19 mouse cellular contexts compared by ENCODE assay signal in the genomic region with DNA sequence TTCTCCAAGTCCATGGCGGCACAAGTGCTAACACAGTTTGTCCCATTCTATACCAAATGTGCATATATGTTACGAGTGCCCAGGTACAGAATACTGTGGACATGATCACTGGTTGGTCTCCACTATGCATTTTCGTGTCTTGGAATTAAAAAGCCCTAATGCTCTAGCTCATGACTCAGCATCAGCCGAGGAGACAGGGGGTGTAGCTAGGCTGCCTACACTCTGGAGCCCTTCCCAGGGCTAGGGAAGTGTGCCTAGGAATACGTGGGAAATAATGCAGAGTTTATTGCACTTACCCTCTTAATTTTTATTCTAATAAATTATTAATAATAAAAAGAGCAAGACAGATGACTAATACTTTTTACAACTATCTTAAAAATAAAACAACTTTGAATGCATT. TPM values are rescaled to one million over a fixed set of nuclear protein-coding genes. Genes with fewer than 3 reads are reported as not detected.
"Had no signal": no experiment of that assay in that cellular context is flagged by ENCODE, and none has a peak within 500 bp of the region (broad histone marks: within the 10 kb centered on the region; RNA-seq: fewer than 3 reads in every experiment).

No protein-coding gene starts in this region.

- DNase-seq: gastrocnemius, postnatal 14 days; heart, adult 18-20 months; heart, postnatal 10 days; heart, postnatal 36 days; kidney, adult 11 months; kidney, adult 2 months; kidney, adult 9 months; kidney, postnatal 14 days; kidney, postnatal 36 days; left cerebral cortex, postnatal 4 days had no signal

- ATAC-seq: forebrain, embryonic 16.5 days; hindbrain, postnatal 0 days; intestine, embryonic 16.5 days; liver, embryonic 12.5 days had no signal

RNA-seq across cellular contexts. Expression of gene Tdrd1, which starts 37.1 kb away (rescaled TPM):
- total RNA-seq: gastrocnemius, adult 8-10 months; gastrocnemius, postnatal 14 days; granulocyte monocyte progenitor cell, adult 5-6 weeks; heart, adult 18-20 months; heart, adult 8-10 months; heart, postnatal 36 days; hematopoietic stem cell, adult 5-6 weeks; liver, adult 2 months had no signal
